Mouse (Mus musculus): ENCODE data around the gene Zfp13.

DNA sequence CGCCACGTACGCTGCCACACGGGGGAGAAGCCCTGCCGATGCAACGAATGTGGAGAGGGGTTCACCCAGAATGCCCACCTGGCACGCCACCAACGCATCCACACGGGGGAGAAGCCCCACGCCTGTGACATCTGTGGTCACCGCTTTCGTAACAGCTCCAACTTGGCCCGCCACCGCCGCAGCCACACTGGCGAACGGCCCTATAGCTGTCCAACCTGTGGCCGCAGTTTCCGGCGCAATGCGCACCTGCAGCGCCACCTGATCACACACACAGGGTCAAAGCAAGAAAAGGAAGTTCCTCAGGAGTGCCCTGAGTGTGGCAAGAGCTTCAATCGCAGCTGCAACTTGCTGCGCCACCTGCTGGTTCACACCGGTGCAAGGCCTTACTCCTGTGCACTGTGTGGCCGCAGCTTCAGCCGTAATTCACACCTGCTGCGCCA lies 11.1 kb upstream of the Zfp13 start:
- TF ChIP-seq HCFC1 (IDR thresholded peaks at IDR 0.05; ENCODE audit: borderline replicate concordance, insufficient read depth, low read length) = no peak
- TF ChIP-seq CHD2 (IDR thresholded peaks at IDR 0.05; ENCODE audit: low read depth, low read length) = no peak
